Mouse (Mus musculus) brain, embryonic 18.5 days (tissue): ENCODE measurements around the gene Cybc1.

Experiments used
- DNase-seq: peaks from one replicate; pipeline ENCODE4 v3.0.0-alpha.2; 2012; ENCODE audit warnings: low read depth, low spot score

Gene Cybc1

GRCm38 (mm10) chr11:121216831-121217230, 12.3 kb downstream of the Cybc1 start:
- no peak for DNase-seq

- peak; percentile 92 for DNase-seq
Measured at GRCm38 (mm10) chr11:121204161-121205006, 24.7 kb downstream of the Cybc1 start, which contains the start of the genes Hexdc and Ogfod3. TSS of gene Hexdc (plus strand) at chr11:121204433. TSS of gene Ogfod3 (minus strand) at chr11:121204711.

GRCm38 (mm10) chr11:121203859-121204160, 25.3 kb downstream of the Cybc1 start:
- no peak for DNase-seq

- no peak for DNase-seq
Measured at GRCm38 (mm10) chr11:121201436-121202198, 27.5 kb downstream of the Cybc1 start.

- no peak for DNase-seq
Measured at GRCm38 (mm10) chr11:121200781-121201180, 28.3 kb downstream of the Cybc1 start.

GRCm38 (mm10) chr11:121199851-121200250, 29.3 kb downstream of the Cybc1 start:
- DNase-seq: no peak

- no peak for DNase-seq
Measured at GRCm38 (mm10) chr11:121198622-121199021, 30.5 kb downstream of the Cybc1 start.

GRCm38 (mm10) chr11:121193415-121193814, 35.7 kb downstream of the Cybc1 start:
- DNase-seq: no peak

- DNase-seq: no peak
Measured at GRCm38 (mm10) chr11:121192742-121193141, 36.4 kb downstream of the Cybc1 start.

GRCm38 (mm10) chr11:121189681-121190080, 39.4 kb downstream of the Cybc1 start:
- DNase-seq: no peak

- DNase-seq: no peak
Measured at GRCm38 (mm10) chr11:121176285-121177270, 52.5 kb downstream of the Cybc1 start.

GRCm38 (mm10) chr11:121174234-121174633, 54.9 kb downstream of the Cybc1 start:
- no peak for DNase-seq

GRCm38 (mm10) chr11:121173203-121173602, 55.9 kb downstream of the Cybc1 start:
- DNase-seq: no peak
